Mouse (Mus musculus): ENCODE data around the gene Tcf7.

DNA sequence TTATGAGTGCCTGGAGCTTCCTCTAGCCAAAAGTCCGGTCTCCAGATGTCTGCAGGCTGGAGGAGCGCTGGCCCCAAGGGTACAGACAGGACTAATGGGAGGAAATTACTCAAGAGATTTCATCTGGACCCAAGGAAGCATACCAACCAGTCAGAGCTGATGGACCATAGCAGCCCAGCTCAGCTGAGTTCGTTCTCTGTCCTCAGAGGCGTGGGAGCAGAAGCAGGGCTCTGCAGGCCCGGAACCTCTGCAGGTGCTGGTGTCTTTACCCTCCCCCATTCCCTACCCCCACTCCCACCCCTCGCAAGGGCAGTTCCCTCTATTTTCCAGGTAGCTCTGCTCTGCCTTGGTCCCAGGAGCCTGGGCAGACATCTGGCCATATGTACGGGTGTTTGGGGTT, 9.5 kb upstream of the Tcf7 start:
- TF ChIP-seq CTCF (IDR thresholded peaks at IDR 0.05; ENCODE audit: control insufficient read depth, insufficient read depth, low read length) (no peak), POLR2A (IDR thresholded peaks at IDR 0.05; ENCODE audit: borderline replicate concordance, control insufficient read depth, low read depth, low read length) (no peak)
